Mouse (Mus musculus) retina, adult 2 months (tissue): ENCODE data around the gene Fam160a2.
"Not testable (repeated sequence)": the region's sequence is repeated elsewhere in the genome, so short reads cannot be mapped to it uniquely, and the experiment has no call there.

ENCODE experiments used
- DNase-seq: peaks from one replicate; pipeline ENCODE4 v3.0.0-alpha.2; 2012; ENCODE audit warnings: low read depth, low spot score

Gene Fam160a2

GRCm38 (mm10) chr7:105394606-105395005 is 5.2 kb downstream of the Fam160a2 start:
- no peak for DNase-seq

- DNase-seq, result no peak
Observed at GRCm38 (mm10) chr7:105390236-105390635, 9.6 kb downstream of the Fam160a2 start.

GRCm38 (mm10) chr7:105387696-105388095 is 12.2 kb downstream of the Fam160a2 start:
- DNase-seq, result no peak

- DNase-seq, result no peak
Observed at GRCm38 (mm10) chr7:105380329-105380728, 19.5 kb downstream of the Fam160a2 start.

GRCm38 (mm10) chr7:105374866-105375265 is 25.0 kb downstream of the Fam160a2 start, which contains the start of gene Gm5901:
Gene Gm5901 (plus strand): TSS chr7:105375038.
- no peak for DNase-seq

- DNase-seq, result no peak
Observed at GRCm38 (mm10) chr7:105373976-105374375, 25.9 kb downstream of the Fam160a2 start.

- DNase-seq, result no peak
Observed at GRCm38 (mm10) chr7:105373509-105373908, 26.3 kb downstream of the Fam160a2 start.

- no peak for DNase-seq
Observed at GRCm38 (mm10) chr7:105372912-105373311, 26.9 kb downstream of the Fam160a2 start.

- DNase-seq, result no peak
Observed at GRCm38 (mm10) chr7:105368521-105368920, 31.3 kb downstream of the Fam160a2 start.

- no peak for DNase-seq
Observed at GRCm38 (mm10) chr7:105367930-105368329, 31.9 kb downstream of the Fam160a2 start, which contains the start of gene Olfr692. Gene Olfr692 (plus strand): TSS chr7:105368230.

- DNase-seq, result no peak
Observed at GRCm38 (mm10) chr7:105367268-105367667, 32.6 kb downstream of the Fam160a2 start.

- DNase-seq, result no peak
Observed at GRCm38 (mm10) chr7:105361713-105362112, 38.1 kb downstream of the Fam160a2 start.

GRCm38 (mm10) chr7:105356487-105356886 is 43.4 kb downstream of the Fam160a2 start:
- DNase-seq, result not testable (repeated sequence)

GRCm38 (mm10) chr7:105356064-105356463 is 43.8 kb downstream of the Fam160a2 start:
- DNase-seq, result not testable (repeated sequence)

- no peak for DNase-seq
Observed at GRCm38 (mm10) chr7:105342752-105343151, 57.1 kb downstream of the Fam160a2 start.

GRCm38 (mm10) chr7:105342170-105342569 is 57.7 kb downstream of the Fam160a2 start, which contains the start of gene Olfr691:
Gene Olfr691 (minus strand): TSS chr7:105342270.
- no peak for DNase-seq

- no peak for DNase-seq
Observed at GRCm38 (mm10) chr7:105334004-105334403, 65.8 kb downstream of the Fam160a2 start, which contains the start of gene Olfr690. Gene Olfr690 (minus strand): TSS chr7:105334104.

GRCm38 (mm10) chr7:105325302-105325701 is 74.6 kb downstream of the Fam160a2 start:
- DNase-seq, result no peak
